Mouse (Mus musculus): ENCODE results near the gene Cyp2j12. TPM values are rescaled to one million over a fixed set of nuclear protein-coding genes. Genes with fewer than 3 reads are reported as not detected.

Cyp2j12 gene
- not detected in 2 replicates for polyA plus RNA-seq (2012; rRNA removed)

GRCm38 (mm10) chr4:96140732-96141467 lies at the start of gene Cyp2j12:
TSS of gene Cyp2j12 (minus strand) at chr4:96141152.

GRCm38 (mm10) chr4:96077261-96078125 lies 63.5 kb downstream of the Cyp2j12 start, which contains the start of gene Cyp2j13:
TSS of gene Cyp2j13 (minus strand) at chr4:96077546.

Other genes starting within 250 kb of the Cyp2j12 start
- gene Hook1, start 173.9 kb downstream of the Cyp2j12 start, polyA plus RNA-seq (2012; rRNA removed) = 20.5 and 27.5 TPM in 2 replicates
- gene Cyp2j13, start 63.6 kb downstream of the Cyp2j12 start, polyA plus RNA-seq (2012; rRNA removed) = 0.06 and 0.12 TPM in 2 replicates
- not detected in 2 replicates for gene Cyp2j7, start 95.5 kb upstream of the Cyp2j12 start, polyA plus RNA-seq (2012; rRNA removed)
- not detected in 2 replicates for gene Cyp2j11, start 207.5 kb upstream of the Cyp2j12 start, polyA plus RNA-seq (2012; rRNA removed)